22 mouse cellular contexts compared by ENCODE assay signal in genomic region chr12:104412507-104412906, GRCm38 (mm10). TPM values are rescaled to one million over a fixed set of nuclear protein-coding genes. Genes with fewer than 3 reads are reported as not detected.
"Had no signal": no experiment of that assay in that cellular context is flagged by ENCODE, and none has a peak within 500 bp of the region (broad histone marks: within the 10 kb centered on the region; RNA-seq: fewer than 3 reads in every experiment).

No protein-coding gene starts in this region.

- ATAC-seq: hindbrain, postnatal 0 days; intestine, embryonic 16.5 days had no signal

- DNase-seq: gastrocnemius, adult 2 months; gastrocnemius, postnatal 10 days; gastrocnemius, postnatal 25 days; heart, adult 11 months; heart, adult 2 months; heart, postnatal 14 days; heart, postnatal 4 days; kidney, adult 11 months; kidney, adult 2 months; kidney, adult 9 months; kidney, postnatal 14 days; kidney, postnatal 36 days; liver; liver, embryonic 13.5 days had no signal

RNA-seq across cellular contexts. Expression of gene Serpina3n, which starts 6.0 kb away (rescaled TPM):
- polyA plus RNA-seq: heart, embryonic 11.5 days; intestine, embryonic 14.5 days; kidney, embryonic 15.5 days; limb, embryonic 10.5 days; limb, embryonic 12.5 days; liver, embryonic 11.5 days had no signal
